Mouse (Mus musculus) bone marrow, adult 2 months (tissue): ENCODE data around the gene Chst12.

Experiments
- CTCF ChIP-seq: fragments of 200-500 bp; IDR thresholded peaks from 2 replicates; pipeline ENCODE4 v1.5.1; 2011; ENCODE audit warnings: low read length, control low read depth; ENCODE audit not compliant: control insufficient read depth, insufficient read depth
- POLR2A ChIP-seq: fragments of 200-500 bp; IDR thresholded peaks from 2 replicates; pipeline ENCODE4 v1.6.1; 2011; ENCODE audit warnings: low read depth, mild to moderate bottlenecking, control low read depth, low read length, borderline replicate concordance; ENCODE audit not compliant: control insufficient read depth

- TF ChIP-seq CTCF: no peak
- no peak for TF ChIP-seq POLR2A
Measured at GRCm38 (mm10) chr5:140553719-140554118, 48.4 kb downstream of the Chst12 start.
